Mouse (Mus musculus) Patski (cell line): ENCODE measurements at regions not wholly inside any gene's neighbourhood (a gene's known extent, or its start where the extent isn't known, plus 50 kb on each side); places are given as distances from the start of the nearest gene placed in this dataset.

ENCODE experiments used
- ATAC-seq: fragments of 100-300 bp; one replicate; pipeline ENCODE4 v1.8.0; 2021
- CTCF ChIA-PET: fragments of 350-600 bp; sonication (Branson Sonifier 250); formaldehyde crosslinking; loops from one replicate; lab custom pipeline; 2022; ENCODE audit warnings: inconsistent platforms; lab: Charles Lee
- POLR2A ChIA-PET: fragments of 350-600 bp; sonication (Branson Sonifier 250); formaldehyde crosslinking; loops from one replicate; lab custom pipeline; 2022; ENCODE audit warnings: antibody characterized with exemption, inconsistent platforms; lab: Charles Lee
- DNase-seq: peaks from one replicate; pipeline ENCODE4 v3.0.0-alpha.2; 2011; ENCODE audit warnings: low read depth, low spot score
- H3K27me3 ChIP-seq: fragments of 371-371 bp; one replicate; pipeline ENCODE4 v1.5.1; 2021
- CTCF ChIP-seq: fragments of 100-300 bp; IDR thresholded peaks from one replicate; pipeline ENCODE4 v1.5.1; 2021
- in situ Hi-C: fragments of 300-500 bp; cut with MboI; formaldehyde crosslinking; loops from 3 replicates; pipeline ENCODE4 v1.11.1; 2018; ENCODE audit warnings: low pct_unique_long_range_greater_than_20kb, mixed read lengths

DNA sequence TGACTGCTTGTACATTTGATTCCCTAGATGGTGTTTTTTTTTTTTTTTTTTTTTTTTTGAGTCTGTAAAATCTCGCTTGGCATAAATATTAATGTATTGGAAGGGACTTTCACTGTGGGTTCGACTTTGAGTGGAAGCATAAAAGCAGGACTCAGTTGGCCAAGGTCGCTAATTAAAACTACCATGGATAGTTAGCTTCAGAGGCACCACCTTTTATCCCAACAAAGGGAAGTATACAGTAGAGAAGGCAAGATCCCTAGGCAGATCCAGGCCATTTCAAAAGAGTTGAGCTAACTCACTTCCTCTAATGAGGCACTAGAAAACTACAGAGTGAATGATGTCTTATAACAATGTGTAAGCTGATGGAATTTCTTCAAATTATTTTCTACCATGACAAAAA is 369.5 kb upstream of the Gria1 start:
- ChIA-PET CTCF (interaction anchor here (1.2 to 1.5 kb wide), 2 partner anchors 10 to 14 kb away, joined by 3 read pairs; no protein-coding TSS in a partner anchor), POLR2A (no interaction called here)
- in situ Hi-C loops, result no loop called here
- no peak for TF ChIP-seq CTCF
- no peak for DNase-seq
- ATAC-seq, result no peak
- H3K27me3 ChIP-seq, result no peaks in the 10 kb centered on the region
